Mouse (Mus musculus): ENCODE measurements around the gene Spg7.

DNA sequence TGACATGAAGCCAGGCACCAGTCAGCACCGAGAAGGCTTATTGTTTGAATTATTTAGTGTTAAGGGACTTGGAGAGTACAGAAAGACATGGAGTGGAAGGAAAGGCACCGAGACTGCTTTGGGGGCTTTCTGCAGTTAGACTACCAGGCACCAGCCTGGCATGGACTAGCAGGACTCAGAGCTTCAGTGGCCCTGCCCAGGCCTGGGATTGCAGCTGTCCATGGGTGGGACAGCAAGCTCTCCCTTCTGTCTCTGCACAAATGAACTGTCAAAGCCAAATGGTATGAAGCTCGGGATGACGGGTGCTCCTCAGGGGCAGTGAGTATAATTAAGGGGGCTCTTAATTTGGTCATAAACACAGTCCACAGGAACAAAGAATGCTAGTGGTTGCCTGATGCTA, 1.3 kb downstream of the Spg7 start:
- TF ChIP-seq GATA1 (IDR thresholded peaks at IDR 0.05; ENCODE audit: borderline replicate concordance, low read length) = no peak
- no peak for TF ChIP-seq FLI1 (IDR thresholded peaks at IDR 0.05; ENCODE audit: low read length)

All from megakaryocyte, embryonic 14.5 days (primary cell).